Mouse (Mus musculus): ENCODE measurements around the gene Iqce. TPM values are rescaled to one million over a fixed set of nuclear protein-coding genes. Genes with fewer than 3 reads are reported as not detected.
"Not testable (repeated sequence)": the region's sequence is repeated elsewhere in the genome, so short reads cannot be mapped to it uniquely, and the experiment has no call there.

Iqce gene
- polyA plus RNA-seq, 1 experiment: not detected

DNA sequence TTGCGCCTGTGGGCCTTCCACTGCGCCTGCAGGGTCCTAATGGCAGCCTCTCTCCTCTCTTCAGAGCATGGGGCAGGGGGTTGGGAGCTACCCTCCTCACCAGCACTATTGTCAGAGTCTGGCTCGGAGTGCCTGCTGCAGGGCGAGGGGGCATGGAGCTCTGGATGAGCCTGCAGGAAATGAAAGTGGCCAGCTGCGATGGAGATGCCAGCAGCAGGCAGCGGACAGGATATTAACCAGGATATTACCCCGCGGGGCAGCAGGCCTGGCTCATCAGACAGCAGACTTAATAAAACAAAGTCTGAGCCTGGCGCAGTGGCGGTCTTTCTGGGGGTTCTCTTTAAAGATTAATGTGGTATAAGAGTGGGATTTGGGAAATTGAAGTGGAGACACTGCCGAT lies 27.1 kb downstream of the Iqce start:
- no peak for TF ChIP-seq CTCF (IDR thresholded peaks at IDR 0.05; ENCODE audit: insufficient read depth, low read depth, low read length)
- TF ChIP-seq POLR2A (IDR thresholded peaks at IDR 0.05; ENCODE audit: insufficient read depth, low read depth, low read length): no peak
- Histone ChIP-seq H3K27ac (ENCODE audit: insufficient read depth, low read depth, low read length) (no peak overlapping the region), H3K4me3 (ENCODE audit: insufficient read depth, low read depth, low read length) (no peak overlapping the region), H3K4me1 (ENCODE audit: control insufficient read depth, insufficient read depth, low read length) (peaks cover 55% of the 10 kb centered on the region)
- 50% methylated on average over 11 of the region's 11 CpGs for WGBS

GRCm38 (mm10) chr5:140674036-140674435 lies 28.1 kb downstream of the Iqce start:
- 64% methylated on average over 17 of the region's 17 CpGs for WGBS
- TF ChIP-seq CTCF (IDR thresholded peaks at IDR 0.05; ENCODE audit: insufficient read depth, low read depth, low read length): no peak
- no peak for TF ChIP-seq POLR2A (IDR thresholded peaks at IDR 0.05; ENCODE audit: insufficient read depth, low read depth, low read length)
- peaks cover 52% of the 10 kb centered on the region for H3K4me1 ChIP-seq (ENCODE audit: control insufficient read depth, insufficient read depth, low read length)
- no peak overlapping the region for H3K4me3 ChIP-seq (ENCODE audit: insufficient read depth, low read depth, low read length)
- no peak overlapping the region for H3K27ac ChIP-seq (ENCODE audit: insufficient read depth, low read depth, low read length)

DNA sequence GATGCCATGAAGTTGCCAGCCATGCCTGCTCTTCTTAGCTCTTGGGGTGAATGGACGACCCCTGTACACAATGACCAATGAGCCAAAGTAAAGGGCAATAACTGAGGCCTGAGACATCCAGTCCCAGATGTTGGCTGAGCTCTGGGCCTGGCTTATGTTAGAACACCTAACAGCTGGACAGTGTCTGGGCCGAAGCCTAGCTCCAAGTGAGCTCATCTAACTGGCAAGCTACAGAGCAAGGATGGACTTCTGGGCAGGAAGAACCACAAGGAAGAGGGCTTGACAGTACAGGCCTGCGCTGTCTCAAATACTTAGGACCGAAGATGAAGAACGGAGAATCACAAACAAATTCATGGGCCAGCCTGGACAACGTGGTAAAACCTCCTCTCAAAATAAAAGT lies 29.6 kb downstream of the Iqce start:
- 92% methylated on average over 6 of the region's 6 CpGs for WGBS
- not testable (repeated sequence) for H3K4me3 ChIP-seq (ENCODE audit: insufficient read depth, low read depth, low read length)
- peak overlapping the region; percentile 28; the same call in 1 of the 2 replicates for H3K27ac ChIP-seq (ENCODE audit: insufficient read depth, low read depth, low read length)
- H3K4me1 ChIP-seq (ENCODE audit: control insufficient read depth, insufficient read depth, low read length): peaks cover 43% of the 10 kb centered on the region

- no peak for TF ChIP-seq CTCF (IDR thresholded peaks at IDR 0.05; ENCODE audit: insufficient read depth, low read depth, low read length)
- TF ChIP-seq POLR2A (IDR thresholded peaks at IDR 0.05; ENCODE audit: insufficient read depth, low read depth, low read length): no peak
- WGBS: 48% methylated on average over 6 of the region's 6 CpGs
- Histone ChIP-seq H3K4me3 (ENCODE audit: insufficient read depth, low read depth, low read length) (no peak overlapping the region), H3K4me1 (ENCODE audit: control insufficient read depth, insufficient read depth, low read length) (peaks cover 48% of the 10 kb centered on the region), H3K27ac (ENCODE audit: insufficient read depth, low read depth, low read length) (0 out of 2 replicates have a peak overlapping the region, but pooled peaks have one; percentile 28)
These were observed 30.1 kb downstream of the Iqce start for GRCm38 (mm10) chr5:140672115-140672514.

DNA sequence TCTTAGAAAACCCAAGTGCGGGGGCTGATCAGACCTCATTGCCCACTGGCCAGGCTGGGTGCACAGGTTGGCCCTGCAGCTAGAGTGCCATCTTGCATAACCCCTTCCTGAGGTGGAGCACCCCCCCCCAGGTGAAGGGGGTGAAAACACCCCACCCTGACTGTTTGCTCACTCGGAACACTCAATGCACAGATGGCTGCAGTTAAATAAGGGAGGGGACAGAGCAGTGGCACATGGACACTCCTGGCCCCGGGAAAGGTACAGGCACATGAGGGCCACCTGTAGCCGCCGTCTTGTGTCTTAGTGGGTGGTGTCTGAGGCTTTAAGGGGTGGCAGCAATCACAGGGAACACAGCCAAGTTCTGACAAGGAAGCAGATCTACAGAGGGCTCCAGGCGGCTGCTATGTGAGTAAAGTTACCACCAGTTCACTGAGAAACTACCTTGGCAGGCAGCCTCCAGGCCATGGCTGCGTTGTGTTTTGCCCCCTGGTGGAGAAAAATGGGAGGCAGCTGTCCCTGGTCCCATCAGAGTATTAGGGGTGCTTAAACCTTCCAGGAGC lies 38.5 kb downstream of the Iqce start:
- H3K4me3 ChIP-seq (ENCODE audit: insufficient read depth, low read depth, low read length): no peak overlapping the region
- peaks cover 68% of the 10 kb centered on the region for H3K4me1 ChIP-seq (ENCODE audit: control insufficient read depth, insufficient read depth, low read length)
- TF ChIP-seq POLR2A (IDR thresholded peaks at IDR 0.05; ENCODE audit: insufficient read depth, low read depth, low read length) (no peak), CTCF (IDR thresholded peaks at IDR 0.05; ENCODE audit: insufficient read depth, low read depth, low read length) (peak; percentile 56; the same call in 1 of the 2 replicates)
- peak overlapping the region; percentile 16; the same call in 1 of the 2 replicates for H3K27ac ChIP-seq (ENCODE audit: insufficient read depth, low read depth, low read length)
- 19% methylated on average over 7 of the region's 7 CpGs for WGBS

DNA sequence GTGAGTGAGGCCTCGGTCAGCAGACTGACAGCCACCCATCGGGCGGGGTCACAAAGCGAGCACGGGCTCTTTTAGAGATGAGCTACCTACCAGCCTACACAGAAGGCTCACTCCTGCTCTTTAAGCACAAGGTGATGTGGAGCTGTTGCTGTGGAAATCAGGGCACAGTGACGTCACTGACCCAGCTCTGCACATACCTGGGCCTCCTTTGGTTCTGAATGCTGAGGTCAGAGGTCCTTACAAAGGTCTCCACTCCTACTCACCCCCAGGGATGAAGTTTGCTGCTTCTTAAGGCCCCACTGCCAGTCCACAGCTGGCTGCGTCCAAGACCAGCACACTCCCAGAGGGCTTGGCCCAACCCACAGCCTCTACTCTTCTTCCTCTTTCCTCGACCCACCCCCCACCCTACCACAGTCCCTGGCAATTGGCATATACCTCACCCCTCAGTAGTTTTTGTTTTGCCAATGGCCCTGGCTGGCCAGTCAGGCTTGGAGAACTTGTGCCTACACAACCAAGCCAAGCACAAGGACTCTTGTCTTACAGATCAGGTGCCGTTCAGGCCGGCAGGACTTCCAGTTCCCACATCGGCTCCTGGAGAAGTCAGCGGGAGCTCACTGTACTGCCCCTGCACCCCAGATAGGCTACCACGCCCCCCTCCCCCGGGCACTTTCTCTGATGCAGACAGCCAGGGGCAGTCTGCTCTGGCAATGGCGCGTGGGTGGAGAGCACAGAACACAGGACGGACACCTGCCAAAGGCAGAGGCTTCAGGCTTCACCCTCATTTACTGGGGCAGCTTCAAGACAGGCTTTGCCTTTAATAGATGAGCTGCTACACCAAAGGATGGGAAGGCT lies 39.2 kb downstream of the Iqce start:
- WGBS: 40% methylated on average over 17 of the region's 17 CpGs
- Histone ChIP-seq H3K4me3 (ENCODE audit: insufficient read depth, low read depth, low read length) (no peak overlapping the region), H3K4me1 (ENCODE audit: control insufficient read depth, insufficient read depth, low read length) (peaks cover 68% of the 10 kb centered on the region), H3K27ac (ENCODE audit: insufficient read depth, low read depth, low read length) (peak overlapping the region; percentile 85)
- no peak for TF ChIP-seq POLR2A (IDR thresholded peaks at IDR 0.05; ENCODE audit: insufficient read depth, low read depth, low read length)
- TF ChIP-seq CTCF (IDR thresholded peaks at IDR 0.05; ENCODE audit: insufficient read depth, low read depth, low read length): no peak

GRCm38 (mm10) chr5:140661875-140662643 lies 40.1 kb downstream of the Iqce start:
- peaks cover 66% of the 10 kb centered on the region for H3K4me1 ChIP-seq (ENCODE audit: control insufficient read depth, insufficient read depth, low read length)
- 38% methylated on average over 12 of the region's 12 CpGs for WGBS
- TF ChIP-seq CTCF (IDR thresholded peaks at IDR 0.05; ENCODE audit: insufficient read depth, low read depth, low read length) (no peak), POLR2A (IDR thresholded peaks at IDR 0.05; ENCODE audit: insufficient read depth, low read depth, low read length) (no peak)
- H3K4me3 ChIP-seq (ENCODE audit: insufficient read depth, low read depth, low read length): no peak overlapping the region
- peak overlapping the region; percentile 85 for H3K27ac ChIP-seq (ENCODE audit: insufficient read depth, low read depth, low read length)

DNA sequence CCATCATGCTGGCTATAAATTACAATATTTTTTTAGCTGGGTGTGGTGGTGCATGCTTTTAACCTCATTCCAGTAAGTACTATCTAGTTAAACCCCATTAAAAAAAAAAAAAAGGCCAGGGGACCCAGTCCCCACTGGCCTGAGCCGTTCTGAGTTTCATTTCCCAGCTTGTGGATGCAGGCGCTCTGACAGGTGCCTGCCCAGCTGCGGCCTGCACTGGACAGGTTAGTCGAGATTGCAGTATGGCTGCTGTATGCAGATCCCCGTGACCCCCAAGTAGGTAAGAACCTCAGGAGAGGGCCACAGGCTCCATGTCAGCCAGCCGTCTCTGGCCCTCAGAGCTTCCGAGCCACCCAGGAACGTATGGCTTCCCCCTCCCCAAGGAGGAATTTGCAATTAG lies 40.8 kb downstream of the Iqce start:
- Histone ChIP-seq H3K27ac (ENCODE audit: insufficient read depth, low read depth, low read length) (peak overlapping the region; percentile 85), H3K4me3 (ENCODE audit: insufficient read depth, low read depth, low read length) (no peak overlapping the region), H3K4me1 (ENCODE audit: control insufficient read depth, insufficient read depth, low read length) (peaks cover 65% of the 10 kb centered on the region)
- no peak for TF ChIP-seq POLR2A (IDR thresholded peaks at IDR 0.05; ENCODE audit: insufficient read depth, low read depth, low read length)
- no peak for TF ChIP-seq CTCF (IDR thresholded peaks at IDR 0.05; ENCODE audit: insufficient read depth, low read depth, low read length)
- WGBS: 73% methylated on average over 8 of the region's 8 CpGs

GRCm38 (mm10) chr5:140660398-140660797 lies 41.8 kb downstream of the Iqce start:
- Histone ChIP-seq H3K4me3 (ENCODE audit: insufficient read depth, low read depth, low read length) (no peak overlapping the region), H3K4me1 (ENCODE audit: control insufficient read depth, insufficient read depth, low read length) (peaks cover 56% of the 10 kb centered on the region), H3K27ac (ENCODE audit: insufficient read depth, low read depth, low read length) (peak overlapping the region; percentile 77)
- 55% methylated on average over 1 of the region's 1 CpGs for WGBS
- TF ChIP-seq CTCF (IDR thresholded peaks at IDR 0.05; ENCODE audit: insufficient read depth, low read depth, low read length) (no peak), POLR2A (IDR thresholded peaks at IDR 0.05; ENCODE audit: insufficient read depth, low read depth, low read length) (no peak)
